Mouse (Mus musculus): Measurements from ENCODE around the gene Rabgap1. TPM values are rescaled to one million over a fixed set of nuclear protein-coding genes. Genes with fewer than 3 reads are reported as not detected.
A peak's percentile ranks its signal among the peaks of the same experiment; 100 is the strongest.

Rabgap1 gene
- polyA plus RNA-seq, 1 experiment from 2014 or later: 69.1 TPM

- Histone ChIP-seq H3K27ac (ENCODE audit: low read depth, low read length) (peak overlapping the region; percentile 66), H3K4me3 (ENCODE audit: low read length) (peak overlapping the region; percentile 93), H3K9me3 (ENCODE audit: control insufficient read depth, low read length) (no peaks in the 10 kb centered on the region), H3K9ac (ENCODE audit: low read depth, low read length) (peak overlapping the region; percentile 93), H3K4me2 (replicated peaks; ENCODE audit: low read depth, low read length) (peak overlapping the region; percentile 85), H3K4me1 (ENCODE audit: control insufficient read depth, insufficient read depth, low read length) (peaks cover 9% of the 10 kb centered on the region), H3K27me3 (ENCODE audit: control insufficient read depth, insufficient read depth, low read length) (no peaks in the 10 kb centered on the region), H3K36me3 (ENCODE audit: control insufficient read depth, insufficient read depth, low read length) (no peaks in the 10 kb centered on the region)
- peak; percentile 99 for ATAC-seq (ENCODE audit: low FRiP score, low TSS enrichment)
- 9% methylated on average over 38 of the region's 44 CpGs for WGBS
These were observed 8.7 kb downstream of the Rabgap1 start for GRCm38 (mm10) chr2:37451667-37452375.

DNA sequence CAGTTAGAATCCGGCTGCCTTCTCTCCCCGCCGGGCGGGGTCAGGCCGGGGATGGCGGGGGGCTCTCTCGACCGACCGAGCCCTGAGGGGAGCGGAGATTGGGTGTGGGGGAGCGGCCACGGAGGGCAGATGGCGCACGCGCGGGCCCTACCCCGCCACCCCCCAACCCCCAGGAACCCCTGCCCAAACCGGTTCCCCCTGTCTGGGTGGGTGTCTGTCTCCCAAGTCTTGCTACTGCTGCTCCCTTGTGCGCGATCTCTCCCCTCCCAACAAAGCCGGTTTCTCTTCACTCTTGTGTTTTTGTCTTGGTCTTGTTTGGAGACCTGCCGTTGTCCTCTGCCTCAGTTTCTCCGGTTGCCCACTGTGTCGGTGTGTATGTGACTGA, 9.3 kb downstream of the Rabgap1 start:
- H3K9me3 ChIP-seq (ENCODE audit: control insufficient read depth, low read length): no peaks in the 10 kb centered on the region
- H3K4me2 ChIP-seq (replicated peaks; ENCODE audit: low read depth, low read length): peak overlapping the region; percentile 85
- peak overlapping the region; percentile 66 for H3K27ac ChIP-seq (ENCODE audit: low read depth, low read length)
- 0% methylated on average over 18 of the region's 24 CpGs for WGBS
- H3K9ac ChIP-seq (ENCODE audit: low read depth, low read length): peak overlapping the region; percentile 93
- peak overlapping the region; percentile 93 for H3K4me3 ChIP-seq (ENCODE audit: low read length)
- H3K36me3 ChIP-seq (ENCODE audit: control insufficient read depth, insufficient read depth, low read length): no peaks in the 10 kb centered on the region
- peak; percentile 85 for ATAC-seq (ENCODE audit: low FRiP score, low TSS enrichment)
- peaks cover 9% of the 10 kb centered on the region for H3K4me1 ChIP-seq (ENCODE audit: control insufficient read depth, insufficient read depth, low read length)
- H3K27me3 ChIP-seq (ENCODE audit: control insufficient read depth, insufficient read depth, low read length): no peaks in the 10 kb centered on the region

- Histone ChIP-seq H3K27ac (ENCODE audit: low read depth, low read length) (no peak overlapping the region), H3K36me3 (ENCODE audit: control insufficient read depth, insufficient read depth, low read length) (no peaks in the 10 kb centered on the region), H3K9me3 (ENCODE audit: control insufficient read depth, low read length) (no peaks in the 10 kb centered on the region), H3K9ac (ENCODE audit: low read depth, low read length) (no peak overlapping the region), H3K4me1 (ENCODE audit: control insufficient read depth, insufficient read depth, low read length) (no peaks in the 10 kb centered on the region), H3K4me2 (replicated peaks; ENCODE audit: low read depth, low read length) (no peak overlapping the region), H3K4me3 (ENCODE audit: low read length) (no peak overlapping the region), H3K27me3 (ENCODE audit: control insufficient read depth, insufficient read depth, low read length) (no peaks in the 10 kb centered on the region)
- 94% methylated on average over 4 of the region's 4 CpGs for WGBS
- no peak for ATAC-seq (ENCODE audit: low FRiP score, low TSS enrichment)
These were observed 17.6 kb downstream of the Rabgap1 start for GRCm38 (mm10) chr2:37460707-37461106.

GRCm38 (mm10) chr2:37466266-37466665, 23.2 kb downstream of the Rabgap1 start:
- Histone ChIP-seq H3K27ac (ENCODE audit: low read depth, low read length) (no peak overlapping the region), H3K27me3 (ENCODE audit: control insufficient read depth, insufficient read depth, low read length) (no peaks in the 10 kb centered on the region), H3K4me1 (ENCODE audit: control insufficient read depth, insufficient read depth, low read length) (no peaks in the 10 kb centered on the region), H3K9ac (ENCODE audit: low read depth, low read length) (no peak overlapping the region), H3K4me2 (replicated peaks; ENCODE audit: low read depth, low read length) (no peak overlapping the region), H3K36me3 (ENCODE audit: control insufficient read depth, insufficient read depth, low read length) (peaks cover 14% of the 10 kb centered on the region; the same call in 1 of the 2 replicates), H3K9me3 (ENCODE audit: control insufficient read depth, low read length) (no peaks in the 10 kb centered on the region), H3K4me3 (ENCODE audit: low read length) (no peak overlapping the region)
- WGBS: 96% methylated on average over 4 of the region's 4 CpGs
- ATAC-seq (ENCODE audit: low FRiP score, low TSS enrichment): no peak

- Histone ChIP-seq H3K9ac (ENCODE audit: low read depth, low read length) (no peak overlapping the region), H3K27ac (ENCODE audit: low read depth, low read length) (no peak overlapping the region), H3K9me3 (ENCODE audit: control insufficient read depth, low read length) (no peaks in the 10 kb centered on the region), H3K4me1 (ENCODE audit: control insufficient read depth, insufficient read depth, low read length) (no peaks in the 10 kb centered on the region), H3K27me3 (ENCODE audit: control insufficient read depth, insufficient read depth, low read length) (no peaks in the 10 kb centered on the region), H3K36me3 (ENCODE audit: control insufficient read depth, insufficient read depth, low read length) (peaks cover 39% of the 10 kb centered on the region), H3K4me3 (ENCODE audit: low read length) (no peak overlapping the region), H3K4me2 (replicated peaks; ENCODE audit: low read depth, low read length) (no peak overlapping the region)
- ATAC-seq (ENCODE audit: low FRiP score, low TSS enrichment): no peak
These were observed 36.5 kb downstream of the Rabgap1 start for GRCm38 (mm10) chr2:37479559-37479958.

DNA sequence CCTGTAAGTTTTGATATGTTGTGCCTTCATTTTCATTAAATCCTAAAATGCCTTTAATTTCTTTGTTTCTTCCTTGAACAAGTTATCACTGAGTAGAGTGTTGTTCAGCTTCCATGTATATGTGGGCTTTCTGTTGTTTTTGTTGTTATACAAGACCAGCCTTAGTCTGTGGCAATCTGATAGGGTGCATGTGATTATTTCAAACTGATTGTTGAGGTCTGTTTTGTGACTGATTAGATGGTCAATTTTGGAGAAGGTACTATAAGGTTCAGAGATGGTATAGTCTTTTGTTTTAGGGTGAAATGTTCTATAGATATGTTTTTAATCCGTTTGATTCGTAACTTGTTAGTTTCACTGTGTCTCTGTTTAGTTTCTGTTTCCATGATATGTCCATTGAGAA, 37.0 kb downstream of the Rabgap1 start:
- Histone ChIP-seq H3K9ac (ENCODE audit: low read depth, low read length) (no peak overlapping the region), H3K36me3 (ENCODE audit: control insufficient read depth, insufficient read depth, low read length) (peaks cover 41% of the 10 kb centered on the region), H3K9me3 (ENCODE audit: control insufficient read depth, low read length) (no peaks in the 10 kb centered on the region), H3K4me1 (ENCODE audit: control insufficient read depth, insufficient read depth, low read length) (no peaks in the 10 kb centered on the region), H3K4me2 (replicated peaks; ENCODE audit: low read depth, low read length) (no peak overlapping the region), H3K4me3 (ENCODE audit: low read length) (no peak overlapping the region), H3K27ac (ENCODE audit: low read depth, low read length) (no peak overlapping the region), H3K27me3 (ENCODE audit: control insufficient read depth, insufficient read depth, low read length) (no peaks in the 10 kb centered on the region)
- 96% methylated on average over 2 of the region's 2 CpGs for WGBS
- no peak for ATAC-seq (ENCODE audit: low FRiP score, low TSS enrichment)

- Histone ChIP-seq H3K9me3 (ENCODE audit: control insufficient read depth, low read length) (no peaks in the 10 kb centered on the region), H3K9ac (ENCODE audit: low read depth, low read length) (no peak overlapping the region), H3K4me1 (ENCODE audit: control insufficient read depth, insufficient read depth, low read length) (no peaks in the 10 kb centered on the region), H3K4me2 (replicated peaks; ENCODE audit: low read depth, low read length) (no peak overlapping the region), H3K27ac (ENCODE audit: low read depth, low read length) (no peak overlapping the region), H3K27me3 (ENCODE audit: control insufficient read depth, insufficient read depth, low read length) (no peaks in the 10 kb centered on the region), H3K36me3 (ENCODE audit: control insufficient read depth, insufficient read depth, low read length) (peaks cover 47% of the 10 kb centered on the region), H3K4me3 (ENCODE audit: low read length) (no peak overlapping the region)
- WGBS: 85% methylated on average over 2 of the region's 2 CpGs
- no peak for ATAC-seq (ENCODE audit: low FRiP score, low TSS enrichment)
These were observed 41.1 kb downstream of the Rabgap1 start for GRCm38 (mm10) chr2:37484165-37484564.

DNA sequence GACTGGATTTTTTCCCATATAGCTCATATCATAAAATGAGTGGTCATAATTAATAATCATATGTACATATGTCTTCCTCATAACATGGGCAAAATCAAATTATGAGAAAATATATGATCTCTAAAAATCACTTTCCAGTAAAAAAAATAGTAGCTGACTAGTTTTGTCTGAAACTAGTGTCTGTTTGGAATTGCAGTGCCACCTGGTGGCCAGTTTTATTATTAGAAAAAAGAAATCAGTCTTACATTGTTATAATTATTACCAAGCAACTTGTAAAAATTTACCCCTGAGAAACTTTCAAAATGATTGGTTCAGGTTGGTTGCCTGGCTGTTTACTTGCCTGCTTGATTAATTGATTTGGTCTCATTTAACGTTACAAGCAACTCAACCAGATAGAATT, 42.3 kb downstream of the Rabgap1 start:
- H3K36me3 ChIP-seq (ENCODE audit: control insufficient read depth, insufficient read depth, low read length): peaks cover 56% of the 10 kb centered on the region

DNA sequence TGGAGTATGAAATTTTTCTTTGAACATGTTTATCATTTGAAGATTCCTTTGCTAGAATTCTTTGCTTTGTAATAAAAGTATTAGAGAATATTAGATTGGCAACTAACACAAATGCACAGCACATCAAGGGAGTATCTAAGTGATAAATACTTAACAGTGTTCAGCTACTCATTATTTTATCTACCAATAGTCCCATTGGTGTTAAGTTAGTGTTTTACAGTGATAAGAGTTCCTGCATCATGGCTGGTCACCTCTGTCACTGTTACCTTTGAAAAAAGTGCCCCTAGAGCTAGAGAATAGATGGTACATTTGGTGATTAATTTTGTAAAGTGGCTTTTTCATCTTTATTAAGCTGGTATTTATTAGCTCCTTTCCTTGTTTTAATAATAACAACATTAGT, 43.3 kb downstream of the Rabgap1 start:
- Histone ChIP-seq H3K9me3 (ENCODE audit: control insufficient read depth, low read length) (no peaks in the 10 kb centered on the region), H3K4me2 (replicated peaks; ENCODE audit: low read depth, low read length) (no peak overlapping the region), H3K4me1 (ENCODE audit: control insufficient read depth, insufficient read depth, low read length) (no peaks in the 10 kb centered on the region), H3K27me3 (ENCODE audit: control insufficient read depth, insufficient read depth, low read length) (no peaks in the 10 kb centered on the region), H3K27ac (ENCODE audit: low read depth, low read length) (no peak overlapping the region), H3K9ac (ENCODE audit: low read depth, low read length) (no peak overlapping the region), H3K36me3 (ENCODE audit: control insufficient read depth, insufficient read depth, low read length) (peaks cover 56% of the 10 kb centered on the region), H3K4me3 (ENCODE audit: low read length) (no peak overlapping the region)
- ATAC-seq (ENCODE audit: low FRiP score, low TSS enrichment): no peak

More for the DNA sequence above, 42.3 kb downstream of the Rabgap1 start:
- H3K27me3 ChIP-seq (ENCODE audit: control insufficient read depth, insufficient read depth, low read length): no peaks in the 10 kb centered on the region
- H3K4me3 ChIP-seq (ENCODE audit: low read length): no peak overlapping the region
- no peak for ATAC-seq (ENCODE audit: low FRiP score, low TSS enrichment)
- WGBS: 84% methylated on average over 1 of the region's 1 CpGs
- H3K27ac ChIP-seq (ENCODE audit: low read depth, low read length): no peak overlapping the region
- H3K4me2 ChIP-seq (replicated peaks; ENCODE audit: low read depth, low read length): no peak overlapping the region
- no peaks in the 10 kb centered on the region for H3K4me1 ChIP-seq (ENCODE audit: control insufficient read depth, insufficient read depth, low read length)
- H3K9me3 ChIP-seq (ENCODE audit: control insufficient read depth, low read length): no peaks in the 10 kb centered on the region
- no peak overlapping the region for H3K9ac ChIP-seq (ENCODE audit: low read depth, low read length)
